Mouse (Mus musculus): ENCODE measurements around the gene Muc4.

Gene Muc4

GRCm38 (mm10) chr16:32735586-32735985 lies at the start of gene Muc4:
Gene Muc4, plus strand, starts transcription at chr16:32735886.
- no peak for DNase-seq

GRCm38 (mm10) chr16:32685998-32686397 lies 49.7 kb upstream of the Muc4 start:
- no peak for DNase-seq

GRCm38 (mm10) chr16:32687221-32687620 lies 48.5 kb upstream of the Muc4 start:
- DNase-seq: no peak

GRCm38 (mm10) chr16:32688770-32689169 lies 46.9 kb upstream of the Muc4 start:
- DNase-seq: no peak

- DNase-seq: peak; percentile 74
These were observed 46.2 kb upstream of the Muc4 start for GRCm38 (mm10) chr16:32689501-32689900.

- DNase-seq: no peak
These were observed 38.7 kb upstream of the Muc4 start for GRCm38 (mm10) chr16:32696841-32697464.

GRCm38 (mm10) chr16:32697665-32698446 lies 37.8 kb upstream of the Muc4 start:
- DNase-seq: no peak

GRCm38 (mm10) chr16:32698550-32698949 lies 37.1 kb upstream of the Muc4 start:
- no peak for DNase-seq

GRCm38 (mm10) chr16:32703312-32703912 lies 32.3 kb upstream of the Muc4 start:
- no peak for DNase-seq

- DNase-seq: no peak
These were observed 30.1 kb upstream of the Muc4 start for GRCm38 (mm10) chr16:32705606-32706005.

- no peak for DNase-seq
These were observed 28.4 kb upstream of the Muc4 start for GRCm38 (mm10) chr16:32707111-32707823.

- no peak for DNase-seq
These were observed 27.7 kb upstream of the Muc4 start for GRCm38 (mm10) chr16:32707824-32708456.

- no peak for DNase-seq
These were observed 27.1 kb upstream of the Muc4 start for GRCm38 (mm10) chr16:32708457-32709033.

- peak; percentile 20 for DNase-seq
These were observed 26.6 kb upstream of the Muc4 start for GRCm38 (mm10) chr16:32709116-32709515.

GRCm38 (mm10) chr16:32710426-32711070 lies 25.1 kb upstream of the Muc4 start:
- no peak for DNase-seq

GRCm38 (mm10) chr16:32712202-32712601 lies 23.5 kb upstream of the Muc4 start:
- DNase-seq: no peak

- DNase-seq: no peak
These were observed 22.1 kb upstream of the Muc4 start for GRCm38 (mm10) chr16:32713556-32713955.

- DNase-seq: no peak
These were observed 20.3 kb upstream of the Muc4 start for GRCm38 (mm10) chr16:32715364-32715763.

GRCm38 (mm10) chr16:32723163-32723562 lies 12.5 kb upstream of the Muc4 start:
- DNase-seq: no peak

GRCm38 (mm10) chr16:32723767-32724166 lies 11.9 kb upstream of the Muc4 start:
- no peak for DNase-seq

- DNase-seq: no peak
These were observed 11.4 kb upstream of the Muc4 start for GRCm38 (mm10) chr16:32724259-32724658.

GRCm38 (mm10) chr16:32726501-32726900 lies 9.2 kb upstream of the Muc4 start:
- DNase-seq: no peak

Measured in kidney, postnatal 14 days (tissue).